Comparison of ENCODE assay signal across 8 mouse cellular contexts in the genomic region with DNA sequence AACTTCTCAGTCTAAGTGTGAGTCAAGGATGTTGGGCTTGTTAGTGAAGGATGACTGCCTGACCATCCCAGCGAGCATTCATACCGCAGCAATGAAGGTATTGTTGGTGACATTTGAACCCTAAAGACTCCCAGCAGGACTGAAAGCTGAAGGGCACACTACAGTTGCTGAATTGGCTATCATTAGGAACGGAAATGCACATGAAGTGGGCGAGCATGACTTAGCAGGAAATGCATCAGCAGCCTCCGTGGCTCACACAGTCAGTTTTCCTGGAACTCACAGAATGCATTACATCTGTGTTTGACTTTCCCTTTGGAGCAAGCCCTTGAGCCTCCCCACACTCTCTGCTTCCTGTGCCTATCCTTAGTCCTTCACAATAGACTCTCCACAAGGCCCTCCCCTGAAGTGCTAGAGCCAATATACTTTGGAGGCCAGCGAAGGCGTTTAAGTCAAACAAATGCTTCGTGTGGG.
DNase-seq lines count a peak whose midpoint lies in the region; ATAC-seq lines count a peak whose summit lies in the region.
"Had no signal": no experiment of that assay in that cellular context is flagged by ENCODE, and none has a peak within 500 bp of the region (broad histone marks: within the 10 kb centered on the region; RNA-seq: fewer than 3 reads in every experiment).

No protein-coding gene starts in this region.

- no peaks in the 10 kb centered on the region for H3K36me3 ChIP-seq in kidney, embryonic 14.5 days (ENCODE audit: control insufficient read depth, insufficient read depth, low read length)
- H3K36me3 ChIP-seq in forebrain, embryonic 16.5 days (ENCODE audit: control insufficient read depth, insufficient read depth), result no peaks in the 10 kb centered on the region

- DNase-seq in NIH3T3 (ENCODE audit: low read depth), result peak; percentile 54
- peak; percentile 39 for DNase-seq in embryo, embryonic 10.5 days (ENCODE audit: low spot score)
- peak; percentile 78 for DNase-seq in lung, postnatal 25 days (ENCODE audit: low spot score)
- DNase-seq in thymus, postnatal 14 days, result no peak
- DNase-seq in urinary bladder, postnatal 4 days (ENCODE audit: low spot score in 2 of 2), result no peak

- peak; percentile 64; the same call in 1 of the 2 replicates for ATAC-seq in kidney, embryonic 14.5 days (ENCODE audit: low FRiP score, low TSS enrichment)
- no peak for ATAC-seq in forebrain, embryonic 16.5 days
- ATAC-seq: hindbrain, embryonic 16.5 days had no signal

- no peaks in the 10 kb centered on the region for H3K9me3 ChIP-seq in kidney, embryonic 14.5 days (ENCODE audit: control insufficient read depth, low read length)
- H3K9me3 ChIP-seq in forebrain, embryonic 16.5 days (ENCODE audit: control insufficient read depth, low read length), result no peaks in the 10 kb centered on the region

- H3K4me3 ChIP-seq in kidney, embryonic 14.5 days (ENCODE audit: low read length), result no peak overlapping the region
- no peak overlapping the region for H3K4me3 ChIP-seq in forebrain, embryonic 16.5 days (replicated peaks; ENCODE audit: low read length)

- no peaks in the 10 kb centered on the region for H3K27me3 ChIP-seq in kidney, embryonic 14.5 days (ENCODE audit: control insufficient read depth, insufficient read depth, low read length)
- H3K27me3 ChIP-seq in forebrain, embryonic 16.5 days (replicated peaks; ENCODE audit: control insufficient read depth, insufficient read depth, low read length), result no peaks in the 10 kb centered on the region

- peaks cover 3% of the 10 kb centered on the region; the same call in 1 of the 2 replicates for H3K4me1 ChIP-seq in kidney, embryonic 14.5 days (ENCODE audit: control insufficient read depth, insufficient read depth, low read length)
- no peaks in the 10 kb centered on the region for H3K4me1 ChIP-seq in forebrain, embryonic 16.5 days (replicated peaks; ENCODE audit: control insufficient read depth, insufficient read depth, low read length)

- no peak overlapping the region for H3K4me2 ChIP-seq in kidney, embryonic 14.5 days (replicated peaks; ENCODE audit: low read depth, low read length)
- H3K4me2 ChIP-seq in forebrain, embryonic 16.5 days (ENCODE audit: low read length), result no peak overlapping the region

- 49% methylated on average over 8 of the region's 8 CpGs for WGBS in kidney, embryonic 14.5 days
- WGBS in forebrain, embryonic 16.5 days, result 64% methylated on average over 8 of the region's 8 CpGs

- no peak overlapping the region for H3K9ac ChIP-seq in kidney, embryonic 14.5 days (ENCODE audit: low read depth, low read length)
- H3K9ac ChIP-seq in forebrain, embryonic 16.5 days (replicated peaks; ENCODE audit: low read depth, low read length), result no peak overlapping the region

- peak overlapping the region; percentile 38; the same call in 1 of the 2 replicates for H3K27ac ChIP-seq in kidney, embryonic 14.5 days (ENCODE audit: low read depth, low read length)
- H3K27ac ChIP-seq in forebrain, embryonic 16.5 days (ENCODE audit: low read length), result no peak overlapping the region

Comparison
In these comparisons a context has a peak if more than half of its experiments do, and no peak if none do; other contexts are left out.
1. DNase-seq: peak in NIH3T3 (single experiment), embryo, embryonic 10.5 days (single experiment) and lung, postnatal 25 days (single experiment); none in thymus, postnatal 14 days (single experiment) and urinary bladder, postnatal 4 days (0 of 2).